Comparison of ENCODE assay signal across 8 mouse cellular contexts in genomic region chr15:98897928-98898800, GRCm38 (mm10). TPM values are rescaled to one million over a fixed set of nuclear protein-coding genes. Genes with fewer than 3 reads are reported as not detected.
DNase-seq lines count a peak whose midpoint lies in the region; ATAC-seq and TF ChIP-seq lines count a peak whose summit lies in the region.

Dhh (minus strand) TSS chr15:98898540.

- ATAC-seq in forebrain, embryonic 14.5 days = no peak
- no peak for ATAC-seq in midbrain, embryonic 13.5 days

- no peak within 1 kb of the TSS for H3K27ac ChIP-seq in kidney, adult 2 months (ENCODE audit: insufficient read depth, low read depth, low read length)
- no peak within 1 kb of the TSS for H3K27ac ChIP-seq in forebrain, embryonic 14.5 days (ENCODE audit: low read depth, low read length)
- no peak within 1 kb of the TSS for H3K27ac ChIP-seq in midbrain, embryonic 13.5 days

- H3K36me3 ChIP-seq in kidney, adult 2 months (ENCODE audit: control insufficient read depth, insufficient read depth, low read length) = no peaks in the 10 kb centered on the region
- H3K36me3 ChIP-seq in forebrain, embryonic 14.5 days (ENCODE audit: control insufficient read depth, insufficient read depth, low read length) = peaks cover 6% of the 10 kb centered on the region
- H3K36me3 ChIP-seq in midbrain, embryonic 13.5 days = peaks cover 8% of the 10 kb centered on the region

- H3K9me3 ChIP-seq in forebrain, embryonic 14.5 days (replicated peaks; ENCODE audit: control insufficient read depth, low read length) = no peaks in the 10 kb centered on the region
- H3K9me3 ChIP-seq in midbrain, embryonic 13.5 days = no peaks in the 10 kb centered on the region

- peak within 1 kb of the TSS; percentile 14; the same call in 1 of the 2 replicates for H3K4me2 ChIP-seq in forebrain, embryonic 14.5 days (ENCODE audit: low read length)
- peak within 1 kb of the TSS; percentile 41 for H3K4me2 ChIP-seq in midbrain, embryonic 13.5 days (replicated peaks)

- TF ChIP-seq CTCF in kidney, adult 2 months (conservative IDR thresholded peaks at IDR 0.05; ENCODE audit: insufficient read depth, insufficient read length, low read depth, low read length) = no peak

- H3K9ac ChIP-seq in forebrain, embryonic 14.5 days (ENCODE audit: low read length) = no peak within 1 kb of the TSS
- peak within 1 kb of the TSS; percentile 7; the same call in 1 of the 2 replicates for H3K9ac ChIP-seq in midbrain, embryonic 13.5 days (replicated peaks)

- peak within 1 kb of the TSS; percentile 26 for H3K4me3 ChIP-seq in kidney, adult 2 months (ENCODE audit: insufficient read depth, low read depth, low read length)
- peak within 1 kb of the TSS; percentile 13 for H3K4me3 ChIP-seq in forebrain, embryonic 14.5 days (ENCODE audit: low read depth, low read length)
- peak within 1 kb of the TSS; percentile 28 for H3K4me3 ChIP-seq in midbrain, embryonic 13.5 days (replicated peaks)

- whole genome bisulfite sequencing in kidney, adult 2 months = 4% methylated on average over 41 of the region's 41 CpGs
- WGBS in forebrain, embryonic 14.5 days = under 1% methylated on average over 40 of the region's 41 CpGs
- 1% methylated on average over 40 of the region's 41 CpGs for WGBS in midbrain, embryonic 13.5 days

- TF ChIP-seq POLR2A in kidney, adult 2 months (IDR thresholded peaks at IDR 0.05; ENCODE audit: low read depth, low read length) = no peak

- 0 out of 2 replicates have a peak, but pooled peaks cover 4% of the 10 kb centered on the region for H3K4me1 ChIP-seq in kidney, adult 2 months (ENCODE audit: control insufficient read depth, insufficient read depth, low read length)
- H3K4me1 ChIP-seq in forebrain, embryonic 14.5 days (ENCODE audit: control insufficient read depth, insufficient read depth, low read length) = peaks cover 15% of the 10 kb centered on the region; the same call in 1 of the 2 replicates
- H3K4me1 ChIP-seq in midbrain, embryonic 13.5 days (replicated peaks) = peaks cover 42% of the 10 kb centered on the region

- no peaks in the 10 kb centered on the region; the same call in 1 of the 2 replicates for H3K27me3 ChIP-seq in kidney, adult 2 months (replicated peaks; ENCODE audit: control insufficient read depth, insufficient read depth, low read length)
- H3K27me3 ChIP-seq in forebrain, embryonic 14.5 days (replicated peaks; ENCODE audit: control insufficient read depth, insufficient read depth, low read length) = peaks cover 65% of the 10 kb centered on the region
- peaks cover 75% of the 10 kb centered on the region for H3K27me3 ChIP-seq in midbrain, embryonic 13.5 days

- DNase-seq in kidney, adult 2 months = peak; percentile 49
- DNase-seq in kidney, adult 8-10 months = no peak
- DNase-seq in forebrain, embryonic 14.5 days (ENCODE audit: low spot score) = no peak
- DNase-seq in kidney, postnatal 14 days = peak; percentile 50
- DNase-seq in frontal cortex, adult 2 months (ENCODE audit: extremely low spot score in 1 of 2, low spot score in 1 of 2) = no peak
- no peak for DNase-seq in thymus, postnatal 14 days
- DNase-seq in natural killer cell, adult 2 months (ENCODE audit: low spot score in 2 of 2) = no peak

RNA-seq across cellular contexts. Expression of gene Dhh, which starts in this region (rescaled TPM):
- 1.2 and 1.5 TPM in 2 replicates for polyA plus RNA-seq in kidney, adult 2 months (2012; rRNA removed)
- polyA plus RNA-seq in forebrain, embryonic 14.5 days (2014; fragmentation: Nextera tagmentation; extraction: Ambion mirVana) = 0.18 and 0.36 TPM in 2 replicates
- polyA plus RNA-seq in midbrain, embryonic 13.5 days (2015; fragmentation: Nextera tagmentation; extraction: Ambion mirVana) = 0.48 and 0.82 TPM in 2 replicates
- polyA plus RNA-seq in frontal cortex, adult 2 months (2012; rRNA removed) = 0.44 and 0.80 TPM in 2 replicates

Comparison
In these comparisons a context has a peak if more than half of its experiments do, and no peak if none do; other contexts are left out.
1. DNase-seq: peak in kidney, adult 2 months (single experiment) and kidney, postnatal 14 days (single experiment); none in kidney, adult 8-10 months (0 of 2), forebrain, embryonic 14.5 days (single experiment), frontal cortex, adult 2 months (0 of 2), thymus, postnatal 14 days (single experiment) and natural killer cell, adult 2 months (0 of 2).
2. Peak in every context shown above with its lines, with median percentiles within 50 percentile points of each other: H3K4me3 ChIP-seq.